Mouse (Mus musculus) frontal cortex, adult (tissue): ENCODE measurements around the gene Gm21312.
A peak's percentile ranks its signal among the peaks of the same experiment; 100 is the strongest.
"Not testable (repeated sequence)": the region's sequence is repeated elsewhere in the genome, so short reads cannot be mapped to it uniquely, and the experiment has no call there.

ENCODE experiments used
- ATAC-seq: cut with Nextera tagmentation; 2 replicates; pipeline ENCODE4 v1.9.2; 2017; ENCODE audit warnings: mild to moderate bottlenecking, moderate library complexity, mixed read lengths; ENCODE audit not compliant: low TSS enrichment

Gm21312 gene

GRCm38 (mm10) chr10:104176724-104177123, at the start of gene Gm21312:
Gm21312 (plus strand) TSS chr10:104177024.
- not testable (repeated sequence) for ATAC-seq

DNA sequence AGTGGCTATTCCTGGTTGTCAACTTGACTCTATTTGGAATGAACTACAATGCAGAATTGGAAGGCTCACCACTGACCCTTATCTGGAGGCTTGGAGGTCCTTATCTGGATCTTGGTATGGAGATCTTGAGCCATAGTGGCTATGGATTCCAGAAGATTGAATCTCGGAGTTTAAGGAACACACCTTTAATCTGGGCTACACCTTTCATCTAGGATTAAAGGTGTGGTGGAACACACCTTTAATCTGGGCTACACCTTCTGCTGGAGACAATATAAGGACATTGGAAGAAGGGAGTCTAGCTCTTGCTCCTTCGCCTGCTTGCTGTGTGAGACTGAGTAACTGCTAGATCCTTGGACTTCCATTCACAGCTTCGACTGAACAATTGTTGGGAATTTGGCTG, 34.1 kb upstream of the Gm21312 start, which contains the start of gene Gm21293:
Gene Gm21293 (plus strand): TSS at position 301 of the 400 bp plus-strand sequence.
- ATAC-seq, result not testable (repeated sequence)

GRCm38 (mm10) chr10:104151197-104151596, 25.6 kb upstream of the Gm21312 start, which contains the start of gene Gm6763:
Gm6763 (plus strand) TSS chr10:104151497.
- ATAC-seq, result not testable (repeated sequence)

- not testable (repeated sequence) for ATAC-seq
These were observed 17.1 kb upstream of the Gm21312 start, which contains the start of gene Gm8764 for GRCm38 (mm10) chr10:104159706-104160105. Gm8764 (plus strand) TSS chr10:104160006.

DNA sequence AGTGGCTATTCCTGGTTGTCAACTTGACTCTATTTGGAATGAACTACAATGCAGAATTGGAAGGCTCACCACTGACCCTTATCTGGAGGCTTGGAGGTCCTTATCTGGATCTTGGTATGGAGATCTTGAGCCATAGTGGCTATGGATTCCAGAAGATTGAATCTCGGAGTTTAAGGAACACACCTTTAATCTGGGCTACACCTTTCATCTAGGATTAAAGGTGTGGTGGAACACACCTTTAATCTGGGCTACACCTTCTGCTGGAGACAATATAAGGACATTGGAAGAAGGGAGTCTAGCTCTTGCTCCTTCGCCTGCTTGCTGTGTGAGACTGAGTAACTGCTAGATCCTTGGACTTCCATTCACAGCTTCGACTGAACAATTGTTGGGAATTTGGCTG, 8.6 kb upstream of the Gm21312 start, which contains the start of gene Gm21304:
Gene Gm21304 (plus strand): TSS at position 301 of the 400 bp plus-strand sequence.
- ATAC-seq, result not testable (repeated sequence)

GRCm38 (mm10) chr10:104185233-104185632, 8.4 kb downstream of the Gm21312 start, which contains the start of gene Gm20765:
Gm20765 (plus strand) TSS chr10:104185533.
- not testable (repeated sequence) for ATAC-seq

DNA sequence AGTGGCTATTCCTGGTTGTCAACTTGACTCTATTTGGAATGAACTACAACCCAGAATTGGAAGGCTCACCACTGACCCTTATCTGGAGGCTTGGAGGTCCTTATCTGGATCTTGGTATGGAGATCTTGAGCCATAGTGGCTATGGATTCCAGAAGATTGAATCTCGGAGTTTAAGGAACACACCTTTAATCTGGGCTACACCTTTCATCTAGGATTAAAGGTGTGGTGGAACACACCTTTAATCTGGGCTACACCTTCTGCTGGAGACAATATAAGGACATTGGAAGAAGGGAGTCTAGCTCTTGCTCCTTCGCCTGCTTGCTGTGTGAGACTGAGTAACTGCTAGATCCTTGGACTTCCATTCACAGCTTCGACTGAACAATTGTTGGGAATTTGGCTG, 16.9 kb downstream of the Gm21312 start, which contains the start of gene Gm4340:
Gene Gm4340 (plus strand): TSS at position 301 of the 400 bp plus-strand sequence.
- not testable (repeated sequence) for ATAC-seq

GRCm38 (mm10) chr10:104209655-104210054, 32.8 kb downstream of the Gm21312 start:
- ATAC-seq, result no peak

DNA sequence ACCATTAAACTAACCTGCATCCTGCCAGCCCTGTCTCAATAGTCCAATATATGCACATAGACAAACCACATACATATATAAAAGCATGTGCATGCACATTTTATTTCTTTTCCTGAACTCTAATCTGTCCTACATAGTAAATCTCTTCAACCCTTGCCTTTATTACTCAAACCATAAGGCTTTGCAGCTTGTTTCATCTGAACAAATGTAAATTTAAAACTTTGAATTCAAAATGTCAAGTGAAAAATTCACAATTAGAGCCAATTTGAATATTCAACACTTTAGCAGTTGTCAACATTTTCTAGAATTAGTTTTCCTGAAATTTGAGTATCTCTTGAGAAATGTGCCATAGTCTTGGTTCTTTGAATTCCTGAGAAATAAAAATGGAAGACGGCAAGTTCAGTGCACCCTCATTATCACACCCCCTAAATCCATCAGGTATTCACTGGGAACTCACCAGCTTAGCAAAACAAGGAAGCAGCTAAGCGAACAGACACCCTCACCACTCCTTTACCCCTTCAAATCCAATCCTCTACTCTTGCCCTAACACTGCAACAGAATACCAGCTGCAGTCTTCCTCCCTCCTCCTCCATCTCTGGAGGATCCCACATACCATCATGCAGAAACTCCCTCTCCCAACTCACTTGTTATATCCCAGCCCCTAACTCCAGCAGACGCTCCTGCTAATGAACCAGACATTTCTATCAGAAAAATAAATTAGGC, 33.6 kb downstream of the Gm21312 start:
- ATAC-seq, result peak; percentile 89

DNA sequence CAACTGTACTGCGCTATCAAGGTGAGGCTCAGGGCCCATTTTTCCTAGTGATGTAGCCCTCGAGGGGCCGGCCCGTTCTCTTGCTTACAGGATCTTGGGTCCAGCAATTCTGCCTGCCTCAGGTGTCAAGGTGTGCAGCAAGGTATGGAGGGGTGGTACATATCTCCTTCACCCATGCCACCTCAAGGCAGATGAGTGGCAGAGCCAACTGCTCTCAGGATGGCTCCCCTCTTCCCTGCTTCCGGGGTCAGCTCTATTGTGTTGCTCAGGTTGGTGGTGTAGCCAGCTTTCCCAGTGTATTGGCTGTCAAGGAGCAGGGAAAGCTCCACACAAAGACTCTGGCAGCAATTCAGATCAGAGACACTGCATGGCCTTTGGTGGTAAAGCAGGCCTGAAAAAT, 37.7 kb downstream of the Gm21312 start:
- no peak for ATAC-seq

DNA sequence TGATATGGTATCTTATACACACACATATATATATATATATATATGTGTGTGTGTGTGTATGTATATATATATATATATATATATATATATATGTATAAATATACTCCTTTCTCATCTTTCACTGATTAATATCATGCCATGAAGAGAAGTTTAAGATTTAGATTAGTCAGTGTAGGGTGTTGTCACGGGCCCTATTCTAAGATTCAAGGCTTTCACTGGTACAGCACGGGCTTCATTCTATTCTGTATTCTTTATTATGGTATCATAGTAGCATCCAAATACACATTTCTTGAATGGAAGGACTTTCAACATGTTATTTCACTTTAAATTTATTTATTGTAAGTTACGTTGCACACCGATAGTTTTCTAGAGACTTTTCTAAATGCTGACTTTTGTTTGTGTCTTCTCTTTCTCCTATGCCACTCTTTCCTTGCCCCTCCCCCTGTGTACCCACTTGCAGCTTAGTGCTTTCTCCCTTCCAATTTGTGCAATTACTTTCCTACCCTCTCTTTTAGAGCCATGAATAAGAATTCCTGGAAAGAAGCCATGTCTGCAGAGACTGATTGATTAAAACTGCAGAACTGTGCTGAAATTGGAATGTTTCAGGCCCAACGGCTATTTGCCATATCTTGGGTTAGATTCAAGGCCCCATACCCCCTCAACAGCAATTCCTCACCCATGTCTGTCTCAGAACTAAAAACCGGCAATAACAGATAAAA, 43.6 kb downstream of the Gm21312 start:
- no peak for ATAC-seq
